In genomic region chr11:11829161-11830000, GRCm38 (mm10) we compare ENCODE assay signal across 9 mouse cellular contexts. TPM values are rescaled to one million over a fixed set of nuclear protein-coding genes. Genes with fewer than 3 reads are reported as not detected.
DNase-seq lines count a peak whose midpoint lies in the region; ATAC-seq and TF ChIP-seq lines count a peak whose summit lies in the region.
"Had no signal": no experiment of that assay in that cellular context is flagged by ENCODE, and none has a peak within 500 bp of the region (broad histone marks: within the 10 kb centered on the region; RNA-seq: fewer than 3 reads in every experiment).

No protein-coding gene starts in this region.

- peaks cover 20% of the 10 kb centered on the region for H3K4me1 ChIP-seq in hindbrain, embryonic 11.5 days (replicated peaks; ENCODE audit: control insufficient read depth, insufficient read depth, low read length)
- H3K4me1 ChIP-seq in hindbrain, embryonic 16.5 days (ENCODE audit: control insufficient read depth, insufficient read depth, low read depth, low read length) = no peaks in the 10 kb centered on the region; the same call in none of the 2 replicates
- peaks cover 28% of the 10 kb centered on the region for H3K4me1 ChIP-seq in kidney, postnatal 0 days (replicated peaks; ENCODE audit: insufficient read depth, low read length)

- intact Hi-C loops in gastrocnemius, postnatal 14 days (cut with DNase I; ENCODE audit: low total_unique reads) = no loop called here

- H3K4me3 ChIP-seq in hindbrain, embryonic 11.5 days (ENCODE audit: low read depth, low read length) = no peak overlapping the region
- no peak overlapping the region for H3K4me3 ChIP-seq in hindbrain, embryonic 16.5 days (ENCODE audit: low read length)
- H3K4me3 ChIP-seq in kidney, postnatal 0 days (replicated peaks; ENCODE audit: low read depth, low read length) = no peak overlapping the region
- H3K4me3 ChIP-seq: megakaryocyte, embryonic 14.5 days had no signal

- H3K9ac ChIP-seq in hindbrain, embryonic 11.5 days (ENCODE audit: low read depth, low read length) = 0 out of 2 replicates have a peak overlapping the region, but pooled peaks have one; percentile 15
- no peak overlapping the region for H3K9ac ChIP-seq in hindbrain, embryonic 16.5 days (ENCODE audit: low read depth, low read length)
- H3K9ac ChIP-seq in kidney, postnatal 0 days (ENCODE audit: low read depth, low read length) = no peak overlapping the region

- H3K9me3 ChIP-seq in hindbrain, embryonic 11.5 days (ENCODE audit: control insufficient read depth, low read length) = no peaks in the 10 kb centered on the region
- no peaks in the 10 kb centered on the region for H3K9me3 ChIP-seq in hindbrain, embryonic 16.5 days (ENCODE audit: control insufficient read depth, low read length)
- H3K9me3 ChIP-seq in kidney, postnatal 0 days (replicated peaks; ENCODE audit: low read length) = no peaks in the 10 kb centered on the region

- no peak for ATAC-seq in hindbrain, embryonic 11.5 days (ENCODE audit: low FRiP score)
- no peak for ATAC-seq in hindbrain, embryonic 16.5 days
- peak; percentile 69; the same call in 1 of the 2 replicates for ATAC-seq in kidney, postnatal 0 days (replicated peaks; ENCODE audit: low FRiP score, low read depth)

- H3K27me3 ChIP-seq in hindbrain, embryonic 11.5 days (ENCODE audit: control insufficient read depth, insufficient read depth, low read length) = no peaks in the 10 kb centered on the region
- no peaks in the 10 kb centered on the region for H3K27me3 ChIP-seq in hindbrain, embryonic 16.5 days (replicated peaks; ENCODE audit: control insufficient read depth, insufficient read depth, low read length)
- H3K27me3 ChIP-seq in kidney, postnatal 0 days (ENCODE audit: insufficient read depth, low read length) = no peaks in the 10 kb centered on the region

- H3K27ac ChIP-seq in hindbrain, embryonic 11.5 days (ENCODE audit: low read depth, low read length) = peak overlapping the region; percentile 68
- H3K27ac ChIP-seq in hindbrain, embryonic 16.5 days (ENCODE audit: low read depth, low read length) = no peak overlapping the region
- peak overlapping the region; percentile 81 for H3K27ac ChIP-seq in kidney, postnatal 0 days

- no peak for TF ChIP-seq POLR2A in brain, embryonic 14.5 days (IDR thresholded peaks at IDR 0.05; ENCODE audit: borderline replicate concordance, extremely low read depth, insufficient read depth, insufficient read length, poor library complexity, severe bottlenecking)

- H3K4me2 ChIP-seq in hindbrain, embryonic 11.5 days (replicated peaks; ENCODE audit: low read depth, low read length) = no peak overlapping the region
- no peak overlapping the region for H3K4me2 ChIP-seq in hindbrain, embryonic 16.5 days (ENCODE audit: low read length)
- H3K4me2 ChIP-seq in kidney, postnatal 0 days (ENCODE audit: low read length) = 0 out of 2 replicates have a peak overlapping the region, but pooled peaks have one; percentile 2

- WGBS in hindbrain, embryonic 11.5 days = 16% methylated on average over 11 of the region's 11 CpGs
- WGBS in hindbrain, embryonic 16.5 days = 32% methylated on average over 11 of the region's 11 CpGs
- 38% methylated on average over 11 of the region's 11 CpGs for WGBS in kidney, postnatal 0 days

- DNase-seq in hindbrain, embryonic 11.5 days (ENCODE audit: low spot score) = no peak
- DNase-seq in brain, embryonic 14.5 days (ENCODE audit: low read depth) = peak; percentile 59
- DNase-seq in kidney, postnatal 0 days (ENCODE audit: low spot score) = no peak
- peak; percentile 67 for DNase-seq in mesoderm, embryonic 11.5 days (ENCODE audit: low read depth, low spot score)
- no peak for DNase-seq in gastrocnemius, postnatal 14 days
- DNase-seq in frontal cortex, adult 2 months (ENCODE audit: extremely low spot score in 1 of 2, low spot score in 1 of 2) = no peak
- no peak for DNase-seq in cerebellum, postnatal 25 days

- no peaks in the 10 kb centered on the region for H3K36me3 ChIP-seq in hindbrain, embryonic 11.5 days (ENCODE audit: control insufficient read depth, insufficient read depth, low read length)
- no peaks in the 10 kb centered on the region for H3K36me3 ChIP-seq in hindbrain, embryonic 16.5 days (ENCODE audit: control insufficient read depth, insufficient read depth, low read length)
- H3K36me3 ChIP-seq in kidney, postnatal 0 days (ENCODE audit: insufficient read depth, low read length) = no peaks in the 10 kb centered on the region

- TF ChIP-seq CTCF in brain, embryonic 14.5 days (IDR thresholded peaks at IDR 0.05; ENCODE audit: borderline replicate concordance, extremely low read depth, insufficient read depth, insufficient read length) = no peak
- no peak for TF ChIP-seq CTCF in kidney, postnatal 0 days (IDR thresholded peaks at IDR 0.05; ENCODE audit: low read depth)

RNA-seq across cellular contexts. Expression of gene Fignl1, which starts 20.6 kb away (rescaled TPM):
- 66.4 and 73.5 TPM in 2 replicates for polyA plus RNA-seq in hindbrain, embryonic 11.5 days (2014; fragmentation: Nextera tagmentation; extraction: Ambion mirVana)
- 12.4 and 13.5 TPM in 2 replicates for polyA plus RNA-seq in hindbrain, embryonic 16.5 days (2015; fragmentation: Nextera tagmentation; extraction: Ambion mirVana)
- 8.7 and 11.4 TPM in 2 replicates for polyA plus RNA-seq in brain, embryonic 14.5 days (2012; rRNA removed)
- polyA plus RNA-seq in kidney, postnatal 0 days (2015; fragmentation: Nextera tagmentation; extraction: Ambion mirVana) = 27.8 and 31.8 TPM in 2 replicates
- total RNA-seq in gastrocnemius, postnatal 14 days (2021) = 1 to 10 TPM; 1.5 to 2.9 TPM
- 0.58 and 0.69 TPM in 2 replicates for polyA plus RNA-seq in frontal cortex, adult 2 months (2012; rRNA removed)

Comparison
In these comparisons a context has a peak if more than half of its experiments do, and no peak if none do; other contexts are left out.
1. DNase-seq: peak in brain, embryonic 14.5 days (single experiment) and mesoderm, embryonic 11.5 days (single experiment); none in hindbrain, embryonic 11.5 days (single experiment), kidney, postnatal 0 days (single experiment), gastrocnemius, postnatal 14 days (single experiment), frontal cortex, adult 2 months (0 of 2) and cerebellum, postnatal 25 days (0 of 2).